Mouse (Mus musculus) hindbrain, embryonic 15.5 days (tissue): Measurements from ENCODE around the gene Hormad2. TPM values are rescaled to one million over a fixed set of nuclear protein-coding genes. Genes with fewer than 3 reads are reported as not detected.

Experiments
- ATAC-seq: fragments of 200-750 bp; cut with Nextera tagmentation; 2 replicates; pipeline ENCODE4 v1.8.0; 2017; ENCODE audit warnings: low read depth, moderate number of reproducible peaks, moderate TSS enrichment; ENCODE audit not compliant: low FRiP score
- H3K27ac ChIP-seq: fragments of 300-500 bp; sonication (generic); replicated peaks from 2 replicates; pipeline ENCODE4 v1.5.1; 2015; ENCODE audit warnings: mild to moderate bottlenecking, inconsistent platforms
- H3K27me3 ChIP-seq: fragments of 300-500 bp; sonication (generic); 2 replicates; pipeline ENCODE4 v1.6.1; 2015; ENCODE audit warnings: control low read depth, inconsistent platforms
- H3K36me3 ChIP-seq: fragments of 300-500 bp; sonication (generic); 2 replicates; pipeline ENCODE4 v1.6.1; 2015; ENCODE audit warnings: control low read depth, inconsistent platforms
- H3K4me1 ChIP-seq: fragments of 300-500 bp; sonication (generic); replicated peaks from 2 replicates; pipeline ENCODE4 v1.6.1; 2015; ENCODE audit warnings: control low read depth, inconsistent platforms
- H3K4me2 ChIP-seq: fragments of 300-500 bp; sonication (generic); 2 replicates; pipeline ENCODE4 v1.6.1; 2015; ENCODE audit warnings: moderate library complexity, mild to moderate bottlenecking, inconsistent platforms
- H3K4me3 ChIP-seq: fragments of 300-500 bp; sonication (generic); 2 replicates; pipeline ENCODE4 v1.5.1; 2015; ENCODE audit warnings: mild to moderate bottlenecking, inconsistent platforms
- H3K9ac ChIP-seq: fragments of 300-500 bp; sonication (generic); 2 replicates; pipeline ENCODE4 v1.6.1; 2015; ENCODE audit warnings: inconsistent platforms
- H3K9me3 ChIP-seq: fragments of 300-500 bp; sonication (generic); 2 replicates; pipeline ENCODE4 v1.6.1; 2016; ENCODE audit warnings: control low read depth, inconsistent platforms
- WGBS: fragments of 180-500 bp; shearing (Covaris S2); methylation state at CpG from one replicate; pipeline ENCODE4 v1.1.7; 2015; 5-methylcytosine and 5-hydroxymethylcytosine counted together
- polyA plus RNA-seq: library from polyadenylated mRNA; unstranded; fragments of >200 nt; fragmentation: Nextera tagmentation; extraction: Ambion mirVana; gene quantifications from 2 replicates; pipeline ENCODE4 v1.2.1, GENCODE M21; 2015

The Hormad2 gene
- polyA plus RNA-seq, 1 experiment from 2014 or later = not detected

- no peaks in the 10 kb centered on the region for H3K4me1 ChIP-seq
- H3K36me3 ChIP-seq = no peaks in the 10 kb centered on the region
- H3K9ac ChIP-seq = no peak overlapping the region
- no peak overlapping the region for H3K4me2 ChIP-seq
- no peak overlapping the region for H3K27ac ChIP-seq
- no peak overlapping the region for H3K4me3 ChIP-seq
- no peaks in the 10 kb centered on the region for H3K9me3 ChIP-seq
- no peaks in the 10 kb centered on the region for H3K27me3 ChIP-seq
- no peak for ATAC-seq
Observed at GRCm38 (mm10) chr11:4394226-4394625, 46.7 kb downstream of the Hormad2 start.

DNA sequence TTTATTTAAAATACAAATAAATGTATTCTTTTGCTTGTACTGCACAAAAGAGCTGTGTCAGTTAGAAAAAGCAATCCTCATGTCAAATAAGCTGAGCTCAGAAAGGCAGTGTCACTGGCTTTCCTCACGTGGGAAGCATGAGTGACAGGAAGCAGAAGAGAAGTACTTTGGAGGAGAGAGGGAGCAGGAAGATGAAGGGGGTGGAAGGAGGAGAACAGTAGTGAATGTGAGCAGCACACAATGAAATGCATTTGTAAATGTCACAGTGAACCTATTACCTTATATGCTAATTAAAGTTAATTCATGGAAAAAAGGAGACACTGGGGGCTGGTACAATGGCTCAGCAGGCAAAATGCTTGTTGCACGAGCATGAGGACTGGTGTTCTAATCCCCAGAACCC is 52.9 kb downstream of the Hormad2 start:
- Histone ChIP-seq H3K4me3 (no peak overlapping the region), H3K9ac (no peak overlapping the region), H3K4me1 (no peaks in the 10 kb centered on the region), H3K27ac (no peak overlapping the region), H3K4me2 (no peak overlapping the region), H3K27me3 (no peaks in the 10 kb centered on the region), H3K36me3 (no peaks in the 10 kb centered on the region), H3K9me3 (no peaks in the 10 kb centered on the region)
- ATAC-seq = no peak
- WGBS = 6% methylated on average over 2 of the region's 2 CpGs

- Histone ChIP-seq H3K9ac (no peak overlapping the region), H3K4me2 (no peak overlapping the region), H3K4me1 (no peaks in the 10 kb centered on the region), H3K36me3 (no peaks in the 10 kb centered on the region), H3K4me3 (no peak overlapping the region), H3K27me3 (no peaks in the 10 kb centered on the region), H3K27ac (no peak overlapping the region), H3K9me3 (no peaks in the 10 kb centered on the region)
- ATAC-seq = no peak
- 90% methylated on average over 7 of the region's 7 CpGs for WGBS
Observed at GRCm38 (mm10) chr11:4382321-4382720, 58.6 kb downstream of the Hormad2 start.

DNA sequence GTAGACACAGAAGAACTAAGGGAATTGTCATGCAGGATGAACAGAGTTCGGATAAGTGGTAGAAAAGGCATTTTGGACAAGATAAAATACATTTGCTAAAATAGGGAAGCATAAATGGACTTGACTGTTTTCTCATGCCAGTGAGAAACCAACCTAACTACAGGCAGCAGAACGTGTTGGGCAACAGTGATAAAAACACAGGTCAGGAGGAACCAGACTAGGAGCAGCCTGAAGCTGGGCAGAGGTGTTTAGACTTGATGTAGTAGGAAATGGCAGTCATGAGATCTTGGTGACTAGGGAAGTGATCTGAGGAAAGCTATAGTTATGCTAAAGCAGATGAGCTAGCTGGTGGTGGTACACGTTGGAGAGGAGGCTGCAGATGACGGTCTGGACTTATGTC is 61.0 kb downstream of the Hormad2 start:
- H3K4me1 ChIP-seq = no peaks in the 10 kb centered on the region
- no peak for ATAC-seq
- H3K4me2 ChIP-seq = no peak overlapping the region
- WGBS = 80% methylated on average over 4 of the region's 4 CpGs
- no peaks in the 10 kb centered on the region for H3K27me3 ChIP-seq
- no peak overlapping the region for H3K27ac ChIP-seq
- no peak overlapping the region for H3K4me3 ChIP-seq
- no peaks in the 10 kb centered on the region for H3K36me3 ChIP-seq
- H3K9ac ChIP-seq = no peak overlapping the region
- H3K9me3 ChIP-seq = no peaks in the 10 kb centered on the region

- Histone ChIP-seq H3K9ac (no peak overlapping the region), H3K4me1 (no peaks in the 10 kb centered on the region), H3K9me3 (no peaks in the 10 kb centered on the region), H3K4me2 (no peak overlapping the region), H3K4me3 (no peak overlapping the region), H3K27me3 (no peaks in the 10 kb centered on the region), H3K27ac (no peak overlapping the region), H3K36me3 (no peaks in the 10 kb centered on the region)
- ATAC-seq = no peak
- 86% methylated on average over 4 of the region's 4 CpGs for WGBS
Observed at GRCm38 (mm10) chr11:4366389-4366788, 74.5 kb downstream of the Hormad2 start.

DNA sequence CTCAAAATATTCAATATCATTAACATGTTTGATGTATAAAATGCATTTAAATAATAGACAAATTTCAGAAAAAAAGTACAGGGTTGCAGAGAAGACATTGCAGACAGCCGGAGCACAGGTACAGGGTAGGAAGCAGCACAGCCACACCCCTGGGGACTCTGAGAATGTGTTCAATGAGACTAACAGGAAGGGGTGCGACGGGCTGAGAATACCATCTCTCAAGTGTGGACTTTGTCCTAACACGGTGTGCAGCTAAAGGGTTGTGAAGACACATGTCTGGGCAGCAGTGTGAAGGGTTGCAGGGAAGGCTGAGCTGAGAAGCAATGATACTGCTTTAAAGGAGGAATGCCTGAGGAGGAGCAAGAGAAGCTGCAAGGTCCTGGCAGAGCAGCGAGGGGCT is 85.5 kb downstream of the Hormad2 start:
- Histone ChIP-seq H3K4me1 (no peaks in the 10 kb centered on the region), H3K4me2 (no peak overlapping the region)
- ATAC-seq = no peak

GRCm38 (mm10) chr11:4352637-4353036 is 88.3 kb downstream of the Hormad2 start:
- H3K4me2 ChIP-seq = no peak overlapping the region
- ATAC-seq = no peak
- no peaks in the 10 kb centered on the region for H3K36me3 ChIP-seq
- 71% methylated on average over 3 of the region's 3 CpGs for WGBS
- no peaks in the 10 kb centered on the region for H3K9me3 ChIP-seq
- no peaks in the 10 kb centered on the region for H3K4me1 ChIP-seq
- H3K4me3 ChIP-seq = no peak overlapping the region
- H3K27me3 ChIP-seq = no peaks in the 10 kb centered on the region
- no peak overlapping the region for H3K9ac ChIP-seq
- H3K27ac ChIP-seq = no peak overlapping the region

More for the DNA sequence above, 85.5 kb downstream of the Hormad2 start:
- WGBS = 66% methylated on average over 5 of the region's 5 CpGs
- Histone ChIP-seq H3K27me3 (no peaks in the 10 kb centered on the region), H3K36me3 (no peaks in the 10 kb centered on the region), H3K9ac (no peak overlapping the region), H3K27ac (no peak overlapping the region), H3K9me3 (no peaks in the 10 kb centered on the region), H3K4me3 (no peak overlapping the region)

GRCm38 (mm10) chr11:4343926-4344325 is 97.0 kb downstream of the Hormad2 start:
- no peak for ATAC-seq
- 57% methylated on average over 4 of the region's 4 CpGs for WGBS
- no peaks in the 10 kb centered on the region for H3K9me3 ChIP-seq
- H3K4me3 ChIP-seq = no peak overlapping the region
- H3K27me3 ChIP-seq = no peaks in the 10 kb centered on the region
- no peaks in the 10 kb centered on the region for H3K36me3 ChIP-seq
- H3K9ac ChIP-seq = no peak overlapping the region
- 0 out of 2 replicates have a peak, but pooled peaks cover 3% of the 10 kb centered on the region for H3K4me1 ChIP-seq
- H3K27ac ChIP-seq = no peak overlapping the region
- H3K4me2 ChIP-seq = no peak overlapping the region

- no peaks in the 10 kb centered on the region for H3K36me3 ChIP-seq
- no peak overlapping the region for H3K27ac ChIP-seq
- H3K4me2 ChIP-seq = no peak overlapping the region
- H3K4me1 ChIP-seq = 0 out of 2 replicates have a peak, but pooled peaks cover 3% of the 10 kb centered on the region
- ATAC-seq = no peak
- 57% methylated on average over 7 of the region's 7 CpGs for WGBS
- no peak overlapping the region for H3K4me3 ChIP-seq
- H3K9ac ChIP-seq = no peak overlapping the region
- H3K9me3 ChIP-seq = no peaks in the 10 kb centered on the region
- no peaks in the 10 kb centered on the region for H3K27me3 ChIP-seq
Observed at GRCm38 (mm10) chr11:4342027-4342426, 98.9 kb downstream of the Hormad2 start.

DNA sequence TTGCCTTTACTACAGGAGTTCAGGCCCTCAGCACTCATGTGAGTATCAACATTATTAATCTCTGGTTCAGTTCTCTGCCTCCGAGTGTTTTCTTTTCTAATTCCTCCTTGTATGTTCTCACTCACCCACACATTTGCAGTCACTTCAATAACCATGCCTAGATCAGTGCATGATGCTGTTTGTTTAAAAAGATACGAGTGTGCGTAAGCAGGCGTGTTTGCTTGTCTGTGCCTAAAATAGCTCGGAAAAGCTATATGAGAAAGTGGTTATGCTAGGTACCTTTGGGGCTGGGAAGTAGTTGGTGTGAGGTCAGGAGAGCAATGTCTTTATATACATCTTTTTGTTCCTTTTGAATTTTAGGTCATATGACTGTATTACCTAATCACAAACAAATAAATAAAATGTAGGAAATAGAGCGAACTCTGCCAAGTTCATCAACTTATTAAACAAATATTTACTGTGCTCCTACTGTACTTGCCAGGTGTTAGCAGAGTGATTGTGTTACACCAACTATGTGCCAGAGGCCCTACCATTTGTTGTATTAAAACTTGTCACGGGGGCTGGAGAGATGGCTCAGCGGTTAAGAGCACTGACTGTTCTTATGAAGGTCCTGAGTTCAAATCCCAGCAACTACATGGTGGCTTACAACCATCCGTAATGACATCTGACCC is 100.7 kb downstream of the Hormad2 start:
- no peaks in the 10 kb centered on the region for H3K36me3 ChIP-seq
- no peak overlapping the region for H3K27ac ChIP-seq
- no peaks in the 10 kb centered on the region for H3K27me3 ChIP-seq
- H3K9ac ChIP-seq = no peak overlapping the region
- no peak overlapping the region for H3K4me2 ChIP-seq
- no peak for ATAC-seq
- WGBS = 94% methylated on average over 9 of the region's 9 CpGs
- H3K4me1 ChIP-seq = 0 out of 2 replicates have a peak, but pooled peaks cover 3% of the 10 kb centered on the region
- H3K4me3 ChIP-seq = no peak overlapping the region
- no peaks in the 10 kb centered on the region for H3K9me3 ChIP-seq

GRCm38 (mm10) chr11:4339275-4339674 is 101.6 kb downstream of the Hormad2 start:
- no peak for ATAC-seq
- no peaks in the 10 kb centered on the region for H3K27me3 ChIP-seq
- no peak overlapping the region for H3K4me2 ChIP-seq
- H3K4me1 ChIP-seq = 0 out of 2 replicates have a peak, but pooled peaks cover 3% of the 10 kb centered on the region
- H3K36me3 ChIP-seq = no peaks in the 10 kb centered on the region
- no peak overlapping the region for H3K27ac ChIP-seq
- H3K4me3 ChIP-seq = no peak overlapping the region
- no peak overlapping the region for H3K9ac ChIP-seq
- 100% methylated on average over 1 of the region's 1 CpGs for WGBS
- no peaks in the 10 kb centered on the region for H3K9me3 ChIP-seq

- Histone ChIP-seq H3K4me3 (no peak overlapping the region), H3K27ac (no peak overlapping the region), H3K36me3 (no peaks in the 10 kb centered on the region), H3K4me1 (0 out of 2 replicates have a peak, but pooled peaks cover 3% of the 10 kb centered on the region), H3K4me2 (no peak overlapping the region), H3K27me3 (no peaks in the 10 kb centered on the region), H3K9me3 (no peaks in the 10 kb centered on the region), H3K9ac (no peak overlapping the region)
- no peak for ATAC-seq
- WGBS = 88% methylated on average over 8 of the region's 8 CpGs
Observed at GRCm38 (mm10) chr11:4336693-4337283, 104.1 kb downstream of the Hormad2 start.
